Mouse (Mus musculus): ENCODE measurements around the gene Unc13d. TPM values are rescaled to one million over a fixed set of nuclear protein-coding genes. Genes with fewer than 3 reads are reported as not detected.

Unc13d gene
- polyA plus RNA-seq, 1 experiment: 0.97 TPM

GRCm38 (mm10) chr11:116012262-116012947 is 65.4 kb downstream of the Unc13d start, which contains the start of gene Galk1:
Gene Galk1, minus strand, starts transcription at chr11:116012719.
- DNase-seq (ENCODE audit: low read depth): peak; percentile 93
- TF ChIP-seq POLR2A (IDR thresholded peaks at IDR 0.05; ENCODE audit: borderline replicate concordance, extremely low read depth, insufficient read depth, insufficient read length, poor library complexity, severe bottlenecking) (peak; percentile 47; the same call in 1 of the 2 replicates), CTCF (IDR thresholded peaks at IDR 0.05; ENCODE audit: borderline replicate concordance, extremely low read depth, insufficient read depth, insufficient read length) (no peak)

Other genes with a start within 250 kb of the Unc13d start
- gene Myo15b, start 219.6 kb downstream of the Unc13d start, polyA plus RNA-seq (2012; rRNA removed): 0.14 and 0.23 TPM in 2 replicates
- gene Smim5, start 178.0 kb downstream of the Unc13d start, polyA plus RNA-seq (2012; rRNA removed): 0.64 and 1.2 TPM in 2 replicates
- not detected in 2 replicates for gene Smim6, start 165.9 kb downstream of the Unc13d start, polyA plus RNA-seq (2012; rRNA removed)
- gene Sap30bp, start 144.7 kb downstream of the Unc13d start, polyA plus RNA-seq (2012; rRNA removed): 57.6 and 69.8 TPM in 2 replicates
- 28.2 and 38.0 TPM in 2 replicates for gene Recql5, start 144.5 kb downstream of the Unc13d start, polyA plus RNA-seq (2012; rRNA removed)
- gene Itgb4, start 103.3 kb downstream of the Unc13d start, polyA plus RNA-seq (2012; rRNA removed): 0.91 and 2.1 TPM in 2 replicates
- gene Galk1, start 65.2 kb downstream of the Unc13d start, polyA plus RNA-seq (2012; rRNA removed): 39.2 and 41.8 TPM in 2 replicates
- gene H3f3b, start 50.0 kb downstream of the Unc13d start, polyA plus RNA-seq (2012; rRNA removed): 1,173 and 1,240 TPM in 2 replicates
- gene Unk, start 47.6 kb downstream of the Unc13d start, polyA plus RNA-seq (2012; rRNA removed): 67.3 and 87.0 TPM in 2 replicates
- 142 and 148 TPM in 2 replicates for gene Wbp2, start 9.0 kb upstream of the Unc13d start, polyA plus RNA-seq (2012; rRNA removed)
- 4.2 and 5.3 TPM in 2 replicates for gene Trim47, start 49.2 kb upstream of the Unc13d start, polyA plus RNA-seq (2012; rRNA removed)
- gene Trim65, start 53.2 kb upstream of the Unc13d start, polyA plus RNA-seq (2012; rRNA removed): 2.2 and 3.4 TPM in 2 replicates
- gene Mrpl38, start 60.9 kb upstream of the Unc13d start, polyA plus RNA-seq (2012; rRNA removed): 31.8 and 38.6 TPM in 2 replicates
- 144 and 153 TPM in 2 replicates for gene Fbf1, start 90.2 kb upstream of the Unc13d start, polyA plus RNA-seq (2012; rRNA removed)
- 55.6 and 64.5 TPM in 2 replicates for gene Ten1, start 120.9 kb upstream of the Unc13d start, polyA plus RNA-seq (2012; rRNA removed)
- gene Acox1, start 121.1 kb upstream of the Unc13d start, polyA plus RNA-seq (2012; rRNA removed): 72.1 and 78.9 TPM in 2 replicates
- 0.67 and 0.96 TPM in 2 replicates for gene Evpl, start 160.1 kb upstream of the Unc13d start, polyA plus RNA-seq (2012; rRNA removed)
- 68.6 and 69.3 TPM in 2 replicates for gene Srp68, start 196.3 kb upstream of the Unc13d start, polyA plus RNA-seq (2012; rRNA removed)
- gene Galr2, start 203.0 kb upstream of the Unc13d start, polyA plus RNA-seq (2012; rRNA removed): 0.21 and 0.37 TPM in 2 replicates
- gene Exoc7, start 229.3 kb upstream of the Unc13d start, polyA plus RNA-seq (2012; rRNA removed): 96.1 and 112 TPM in 2 replicates